Mouse (Mus musculus) ES-Bruce4 (cell line): ENCODE data around the gene Vmn1r64.

ENCODE experiments used
- CTCF ChIP-seq: IDR thresholded peaks from one replicate; pipeline ENCODE4 v1.8.1; 2011; ENCODE audit warnings: low read depth, low read length
- POLR2A ChIP-seq: IDR thresholded peaks from one replicate; pipeline ENCODE4 v1.8.1; 2011; ENCODE audit warnings: low read length; ENCODE audit not compliant: insufficient read depth

GRCm38 (mm10) chr7:5884442-5884841 lies at the start of gene Vmn1r64:
- TF ChIP-seq CTCF (no peak), POLR2A (no peak)
